Mouse (Mus musculus): ENCODE data around the gene Retreg3.

GRCm38 (mm10) chr11:101149178-101150105 is 29.7 kb upstream of the Retreg3 start:
- TF ChIP-seq CTCF (IDR thresholded peaks at IDR 0.05; ENCODE audit: low read depth) = no peak
- no peak for TF ChIP-seq EP300 (IDR thresholded peaks at IDR 0.05; ENCODE audit: low read depth)

All from liver, embryonic 14.5 days (tissue).